Mouse (Mus musculus) midbrain, embryonic 14.5 days (tissue): ENCODE data around the gene Epha8. TPM values are rescaled to one million over a fixed set of nuclear protein-coding genes. Genes with fewer than 3 reads are reported as not detected.
A peak's percentile ranks its signal among the peaks of the same experiment; 100 is the strongest.

Source experiments
- ATAC-seq: fragments of 200-750 bp; cut with Nextera tagmentation; 2 replicates; pipeline ENCODE4 v1.8.0; 2017; ENCODE audit warnings: moderate number of reproducible peaks, moderate library complexity; ENCODE audit not compliant: low FRiP score, low TSS enrichment
- DNase-seq: peaks from one replicate; pipeline ENCODE4 v3.0.0-alpha.2; 2015
- H3K27ac ChIP-seq: fragments of 300-500 bp; sonication (generic); replicated peaks from 2 replicates; pipeline ENCODE4 v1.5.1; 2014; ENCODE audit warnings: mild to moderate bottlenecking, low read depth, low read length, moderate library complexity
- H3K27me3 ChIP-seq: fragments of 300-500 bp; sonication (generic); 2 replicates; pipeline ENCODE4 v1.6.1; 2014; ENCODE audit warnings: low read length, control low read depth, mixed read lengths; ENCODE audit not compliant: control insufficient read depth, insufficient read depth
- H3K36me3 ChIP-seq: fragments of 300-500 bp; sonication (generic); 2 replicates; pipeline ENCODE4 v1.6.1; 2014; ENCODE audit warnings: low read length, control low read depth; ENCODE audit not compliant: control insufficient read depth, insufficient read depth
- H3K4me1 ChIP-seq: fragments of 300-500 bp; sonication (generic); 2 replicates; pipeline ENCODE4 v1.6.1; 2014; ENCODE audit warnings: mild to moderate bottlenecking, antibody characterized with exemption, low read length, control low read depth; ENCODE audit not compliant: control insufficient read depth, insufficient read depth
- H3K4me2 ChIP-seq: fragments of 300-500 bp; sonication (generic); 2 replicates; pipeline ENCODE4 v1.6.1; 2014; ENCODE audit warnings: mild to moderate bottlenecking, low read length, moderate library complexity
- H3K4me3 ChIP-seq: fragments of 300-500 bp; sonication (generic); replicated peaks from 2 replicates; pipeline ENCODE4 v1.5.1; 2014; ENCODE audit warnings: low read depth, low read length
- H3K9ac ChIP-seq: fragments of 300-500 bp; sonication (generic); replicated peaks from 2 replicates; pipeline ENCODE4 v1.6.1; 2014; ENCODE audit warnings: mild to moderate bottlenecking, low read length, moderate library complexity
- H3K9me3 ChIP-seq: fragments of 300-500 bp; sonication (generic); 2 replicates; pipeline ENCODE4 v1.6.1; 2016; ENCODE audit warnings: low read length, control low read depth, mixed read lengths; ENCODE audit not compliant: control insufficient read depth
- WGBS: fragments of 180-500 bp; shearing (Covaris S2); extraction: QIAGEN DNeasy Blood & Tissue Kit; methylation state at CpG from one replicate; pipeline ENCODE4 v1.1.7; 2014; 5-methylcytosine and 5-hydroxymethylcytosine counted together
- polyA plus RNA-seq: library from polyadenylated mRNA; unstranded; fragments of >200 nt; fragmentation: Nextera tagmentation; extraction: Ambion mirVana; gene quantifications from 2 replicates; pipeline ENCODE4 v1.2.1, GENCODE M21; 2014

Gene Epha8
- polyA plus RNA-seq, 1 experiment from 2014 or later, result 18.5 TPM

GRCm38 (mm10) chr4:136964990-136965421 is 8.4 kb upstream of the Epha8 start:
- H3K27ac ChIP-seq, result peak overlapping the region; percentile 39
- 6% methylated on average over 15 of the region's 15 CpGs for WGBS
- H3K36me3 ChIP-seq, result no peaks in the 10 kb centered on the region
- no peaks in the 10 kb centered on the region for H3K9me3 ChIP-seq
- peaks cover 59% of the 10 kb centered on the region for H3K27me3 ChIP-seq
- peaks cover 70% of the 10 kb centered on the region for H3K4me1 ChIP-seq
- no peak overlapping the region; the same call in 1 of the 2 replicates for H3K4me2 ChIP-seq
- ATAC-seq (peak; percentile 77), DNase-seq (peak; percentile 89)
- H3K9ac ChIP-seq, result no peak overlapping the region
- H3K4me3 ChIP-seq, result no peak overlapping the region

GRCm38 (mm10) chr4:136962447-136962846 is 5.8 kb upstream of the Epha8 start:
- no peak for DNase-seq
- Histone ChIP-seq H3K27ac (no peak overlapping the region), H3K9ac (no peak overlapping the region), H3K4me1 (peaks cover 46% of the 10 kb centered on the region), H3K36me3 (no peaks in the 10 kb centered on the region), H3K27me3 (peaks cover 64% of the 10 kb centered on the region), H3K4me3 (no peak overlapping the region), H3K9me3 (no peaks in the 10 kb centered on the region), H3K4me2 (no peak overlapping the region)
- 40% methylated on average over 4 of the region's 4 CpGs for WGBS
- ATAC-seq, result no peak

- no peak for ATAC-seq
- WGBS, result 32% methylated on average over 4 of the region's 4 CpGs
- H3K36me3 ChIP-seq, result no peaks in the 10 kb centered on the region
- no peaks in the 10 kb centered on the region for H3K9me3 ChIP-seq
- peaks cover 69% of the 10 kb centered on the region for H3K27me3 ChIP-seq
- DNase-seq, result no peak
- no peak overlapping the region for H3K4me2 ChIP-seq
- no peak overlapping the region for H3K9ac ChIP-seq
- peaks cover 46% of the 10 kb centered on the region for H3K4me1 ChIP-seq
- H3K27ac ChIP-seq, result no peak overlapping the region
- no peak overlapping the region for H3K4me3 ChIP-seq
Observed at GRCm38 (mm10) chr4:136961642-136962285, 5.1 kb upstream of the Epha8 start.

- Histone ChIP-seq H3K9me3 (no peaks in the 10 kb centered on the region), H3K4me1 (peaks cover 41% of the 10 kb centered on the region)
Observed at GRCm38 (mm10) chr4:136960581-136960980, 4.0 kb upstream of the Epha8 start.

GRCm38 (mm10) chr4:136960068-136960467 is 3.5 kb upstream of the Epha8 start:
- H3K4me1 ChIP-seq, result peaks cover 38% of the 10 kb centered on the region
- DNase-seq, result no peak
- no peaks in the 10 kb centered on the region for H3K36me3 ChIP-seq
- peaks cover 82% of the 10 kb centered on the region for H3K27me3 ChIP-seq
- no peak overlapping the region for H3K9ac ChIP-seq
- no peak overlapping the region for H3K4me3 ChIP-seq
- WGBS, result 60% methylated on average over 3 of the region's 3 CpGs
- no peak overlapping the region for H3K27ac ChIP-seq
- ATAC-seq, result no peak
- no peaks in the 10 kb centered on the region for H3K9me3 ChIP-seq
- H3K4me2 ChIP-seq, result no peak overlapping the region

More at GRCm38 (mm10) chr4:136960581-136960980, 4.0 kb upstream of the Epha8 start:
- H3K27me3 ChIP-seq, result peaks cover 77% of the 10 kb centered on the region
- no peak for ATAC-seq
- H3K4me3 ChIP-seq, result no peak overlapping the region
- no peak overlapping the region for H3K27ac ChIP-seq
- no peak for DNase-seq
- H3K4me2 ChIP-seq, result no peak overlapping the region
- H3K36me3 ChIP-seq, result no peaks in the 10 kb centered on the region
- WGBS, result 89% methylated on average over 9 of the region's 9 CpGs
- H3K9ac ChIP-seq, result no peak overlapping the region

GRCm38 (mm10) chr4:136954562-136954961 is 2.1 kb downstream of the Epha8 start:
- no peaks in the 10 kb centered on the region for H3K9me3 ChIP-seq
- DNase-seq (no peak), ATAC-seq (no peak)
- H3K4me3 ChIP-seq, result 0 out of 2 replicates have a peak overlapping the region, but pooled peaks have one; percentile 3
- H3K4me2 ChIP-seq, result peak overlapping the region; percentile 81
- H3K9ac ChIP-seq, result no peak overlapping the region
- no peaks in the 10 kb centered on the region for H3K36me3 ChIP-seq
- H3K27me3 ChIP-seq, result peaks cover 82% of the 10 kb centered on the region
- H3K4me1 ChIP-seq, result peaks cover 17% of the 10 kb centered on the region
- no peak overlapping the region for H3K27ac ChIP-seq
- WGBS, result 49% methylated on average over 6 of the region's 6 CpGs

- H3K27ac ChIP-seq, result no peak overlapping the region
- H3K9ac ChIP-seq, result no peak overlapping the region; the same call in 1 of the 2 replicates
- no peak overlapping the region for H3K4me2 ChIP-seq
- H3K36me3 ChIP-seq, result no peaks in the 10 kb centered on the region
- no peak for DNase-seq
- 30% methylated on average over 10 of the region's 10 CpGs for WGBS
- no peak for ATAC-seq
- no peak overlapping the region for H3K4me3 ChIP-seq
- peaks cover 42% of the 10 kb centered on the region for H3K27me3 ChIP-seq
- H3K4me1 ChIP-seq, result peaks cover 9% of the 10 kb centered on the region
- H3K9me3 ChIP-seq, result no peaks in the 10 kb centered on the region
Observed at GRCm38 (mm10) chr4:136949266-136949989, 7.2 kb downstream of the Epha8 start.

- H3K9me3 ChIP-seq, result no peaks in the 10 kb centered on the region
- H3K4me3 ChIP-seq, result no peak overlapping the region
- H3K27me3 ChIP-seq, result peaks cover 31% of the 10 kb centered on the region
- DNase-seq (no peak), ATAC-seq (no peak)
- H3K36me3 ChIP-seq, result no peaks in the 10 kb centered on the region
- H3K27ac ChIP-seq, result no peak overlapping the region
- H3K4me2 ChIP-seq, result no peak overlapping the region
- H3K4me1 ChIP-seq, result peaks cover 19% of the 10 kb centered on the region
- no peak overlapping the region for H3K9ac ChIP-seq
- WGBS, result 64% methylated on average over 17 of the region's 17 CpGs
Observed at GRCm38 (mm10) chr4:136945397-136945796, 11.2 kb downstream of the Epha8 start.
